Comparison of ENCODE assay signal across 9 mouse cellular contexts in the genomic region with DNA sequence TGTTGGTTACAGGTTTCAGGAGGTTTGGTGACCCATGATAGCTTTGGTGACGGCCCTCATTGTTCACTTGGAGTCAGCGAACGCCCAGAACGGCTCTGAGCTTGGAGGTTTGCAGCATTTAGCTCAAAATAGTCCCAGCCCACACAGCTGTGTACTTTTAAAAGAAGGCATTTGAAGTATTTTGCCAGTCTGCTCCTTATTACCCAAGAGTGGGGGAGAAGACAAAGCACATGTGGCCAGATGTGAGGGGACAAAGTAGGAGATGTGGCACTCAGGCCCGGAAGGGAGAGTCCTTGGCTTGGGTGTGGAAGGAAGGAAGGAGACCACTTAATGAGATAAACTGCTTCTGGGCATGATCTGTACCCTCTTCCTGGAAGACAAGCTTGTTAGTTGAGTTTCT. TPM values are rescaled to one million over a fixed set of nuclear protein-coding genes. Genes with fewer than 3 reads are reported as not detected.
A peak's percentile ranks its signal among the peaks of the same experiment; 100 is the strongest.
DNase-seq lines count a peak whose midpoint lies in the region; ATAC-seq and TF ChIP-seq lines count a peak whose summit lies in the region.
"Had no signal": no experiment of that assay in that cellular context is flagged by ENCODE, and none has a peak within 500 bp of the region (broad histone marks: within the 10 kb centered on the region; RNA-seq: fewer than 3 reads in every experiment).

No protein-coding gene starts in this region.

- no peaks in the 10 kb centered on the region for H3K36me3 ChIP-seq in heart, embryonic 14.5 days (ENCODE audit: control insufficient read depth, insufficient read depth, low read length)
- no peaks in the 10 kb centered on the region for H3K36me3 ChIP-seq in liver, embryonic 13.5 days

- WGBS in heart, embryonic 14.5 days, result 46% methylated on average over 5 of the region's 5 CpGs
- WGBS in liver, embryonic 13.5 days (ENCODE audit: insufficient replicate concordance), result 33% methylated on average over 5 of the region's 5 CpGs
- WGBS in olfactory bulb, adult 2 months, result 29% methylated on average over 5 of the region's 5 CpGs

- peaks cover 15 to 41% of the 10 kb centered on the region in 2 experiments for H3K4me1 ChIP-seq in heart, embryonic 14.5 days (ENCODE audit: control insufficient read depth in 2 of 2, insufficient read depth in 2 of 2, low read length in 2 of 2)
- H3K4me1 ChIP-seq in liver, embryonic 13.5 days (replicated peaks), result peaks cover 13% of the 10 kb centered on the region
- H3K4me1 ChIP-seq in olfactory bulb, adult 2 months (ENCODE audit: control insufficient read depth, insufficient read depth, low read length), result peaks cover 22% of the 10 kb centered on the region

- H3K27me3 ChIP-seq in heart, embryonic 14.5 days (ENCODE audit: control insufficient read depth, insufficient read depth, low read length), result peaks cover 29% of the 10 kb centered on the region
- peaks cover 39% of the 10 kb centered on the region for H3K27me3 ChIP-seq in liver, embryonic 13.5 days

- H3K9ac ChIP-seq in heart, embryonic 14.5 days (ENCODE audit: low read length), result peak overlapping the region; percentile 82
- no peak overlapping the region for H3K9ac ChIP-seq in liver, embryonic 13.5 days

- no peak for TF ChIP-seq CTCF in layer of hippocampus, adult 2 months (conservative IDR thresholded peaks at IDR 0.05)
- TF ChIP-seq CTCF in olfactory bulb, adult 2 months (IDR thresholded peaks at IDR 0.05; ENCODE audit: insufficient read depth, low read depth, low read length), result no peak

- no peak for TF ChIP-seq POLR2A in olfactory bulb, adult 2 months (IDR thresholded peaks at IDR 0.05; ENCODE audit: insufficient read depth, low read depth, low read length)

- DNase-seq in layer of hippocampus, adult 2 months (ENCODE audit: low spot score in 2 of 2), result no peak
- no peak for DNase-seq in layer of hippocampus, postnatal 14 days (ENCODE audit: low spot score in 2 of 2)
- no peak for DNase-seq in liver, embryonic 13.5 days
- no peak for DNase-seq in adipocyte (ENCODE audit: low spot score)
- DNase-seq in T-cell, adult 2 months (ENCODE audit: low spot score), result no peak
- DNase-seq in right cerebral cortex, postnatal 10 days (ENCODE audit: low spot score in 2 of 2), result no peak
- DNase-seq: cerebellum, postnatal 36 days had no signal

- no peaks in the 10 kb centered on the region for H3K9me3 ChIP-seq in heart, embryonic 14.5 days (ENCODE audit: control insufficient read depth, low read length)
- H3K9me3 ChIP-seq in liver, embryonic 13.5 days (replicated peaks), result no peaks in the 10 kb centered on the region

- peak overlapping the region; percentile 99 for H3K4me2 ChIP-seq in heart, embryonic 14.5 days (ENCODE audit: low read length)
- peak overlapping the region; percentile 70 for H3K4me2 ChIP-seq in liver, embryonic 13.5 days

- H3K4me3 ChIP-seq in layer of hippocampus, adult 2 months, result peak overlapping the region; percentile 80
- peak overlapping the region; percentile 55 to 64 for H3K4me3 ChIP-seq in heart, embryonic 14.5 days (ENCODE audit: control insufficient read depth in 1 of 2, insufficient read depth in 1 of 2, low read depth in 1 of 2, low read length in 2 of 2)
- peak overlapping the region; percentile 55; the same call in 1 of the 2 replicates for H3K4me3 ChIP-seq in liver, embryonic 13.5 days (replicated peaks)
- H3K4me3 ChIP-seq in olfactory bulb, adult 2 months (ENCODE audit: insufficient read depth, low read depth, low read length), result peak overlapping the region; percentile 64

- ATAC-seq in heart, embryonic 14.5 days (ENCODE audit: insufficient number of reproducible peaks, insufficient read depth, low FRiP score, low read depth), result no peak
- no peak for ATAC-seq in liver, embryonic 13.5 days (ENCODE audit: low read depth)

- peak overlapping the region; percentile 95 for H3K27ac ChIP-seq in layer of hippocampus, adult 2 months
- H3K27ac ChIP-seq in heart, embryonic 14.5 days (replicated peaks in 1 of 2; ENCODE audit: control insufficient read depth in 1 of 2, insufficient read depth in 1 of 2, low read depth in 2 of 2, low read length in 2 of 2), result no peak overlapping the region
- no peak overlapping the region for H3K27ac ChIP-seq in liver, embryonic 13.5 days
- peak overlapping the region; percentile 84 for H3K27ac ChIP-seq in olfactory bulb, adult 2 months (ENCODE audit: insufficient read depth, low read depth, low read length)

RNA-seq across cellular contexts. Expression of gene Fam174b, which starts 1.3 kb away (rescaled TPM):
- total RNA-seq in layer of hippocampus, adult 2 months (2021), result 10 to 100 TPM; 29.9 to 30.2 TPM
- total RNA-seq in layer of hippocampus, postnatal 14 days (2021), result 10 to 100 TPM; 34.0 to 35.7 TPM
- 45.5 and 51.2 TPM in 2 replicates for polyA plus RNA-seq in heart, embryonic 14.5 days (2014; fragmentation: Nextera tagmentation; extraction: Ambion mirVana)
- polyA plus RNA-seq in liver, embryonic 13.5 days (2015; fragmentation: Nextera tagmentation; extraction: Ambion mirVana), result 5.3 and 5.9 TPM in 2 replicates
- polyA plus RNA-seq in olfactory bulb, adult 2 months (2012; ENCODE audit: insufficient read depth, insufficient read length, low replicate concordance, missing spikeins), result not detected in 2 replicates

Comparison
In these comparisons a context has a peak if more than half of its experiments do, and no peak if none do; other contexts are left out.
1. H3K27ac ChIP-seq: peak in layer of hippocampus, adult 2 months (single experiment) and olfactory bulb, adult 2 months (single experiment); none in heart, embryonic 14.5 days (0 of 2) and liver, embryonic 13.5 days (single experiment).
2. Peak in every context shown above with its lines, with median percentiles within 50 percentile points of each other: H3K4me3 ChIP-seq.